Mouse (Mus musculus) cortical plate, adult 2 months (tissue): ENCODE results near the gene Zfp46.

Experiments
- CTCF ChIP-seq: fragments of 200-500 bp; IDR thresholded peaks from 2 replicates; pipeline ENCODE4 v1.5.1; 2011; ENCODE audit warnings: mild to moderate bottlenecking, control low read depth, low read length; ENCODE audit not compliant: insufficient read depth; ENCODE audit errors: extremely low read depth
- POLR2A ChIP-seq: fragments of 200-500 bp; IDR thresholded peaks from 2 replicates; pipeline ENCODE4 v1.6.1; 2011; ENCODE audit warnings: mild to moderate bottlenecking, low read length, control low read depth; ENCODE audit not compliant: insufficient read depth; ENCODE audit errors: extremely low read depth

DNA sequence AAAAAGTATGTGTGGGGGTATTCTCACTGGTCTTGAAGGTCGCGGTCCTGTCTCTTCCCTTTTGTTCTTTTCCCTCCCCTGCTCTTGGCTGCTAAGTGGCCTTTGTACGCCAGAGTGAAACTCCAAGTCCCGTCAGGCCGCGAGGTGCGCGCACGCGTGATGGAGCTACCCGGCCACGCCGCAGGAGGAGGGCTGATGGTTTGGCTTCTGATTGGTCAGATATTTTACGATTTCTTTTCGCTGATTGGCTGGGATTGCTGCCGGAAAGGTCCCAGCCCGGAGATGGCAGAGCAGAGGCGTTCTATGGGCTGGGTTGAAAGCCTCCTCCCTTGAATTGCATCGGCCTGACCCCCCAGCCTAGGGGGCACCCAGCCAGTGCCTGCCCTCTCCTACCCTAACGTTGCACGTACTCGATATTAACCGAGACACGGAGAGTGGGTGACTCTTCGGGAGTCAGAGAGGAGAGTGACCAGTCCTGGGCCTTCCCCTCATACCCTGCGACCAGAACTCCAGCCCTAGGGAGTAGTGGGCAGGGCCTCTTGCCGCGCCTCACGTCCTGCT, 1.4 kb downstream of the Zfp46 start:
- no peak for TF ChIP-seq CTCF
- TF ChIP-seq POLR2A, result peak; percentile 56; the same call in 1 of the 2 replicates
